Mouse (Mus musculus): Measurements from ENCODE around the gene Mab21l3.
A peak's percentile ranks its signal among the peaks of the same experiment; 100 is the strongest.
"Not testable (repeated sequence)": the region's sequence is repeated elsewhere in the genome, so short reads cannot be mapped to it uniquely, and the experiment has no call there.

The Mab21l3 gene

DNA sequence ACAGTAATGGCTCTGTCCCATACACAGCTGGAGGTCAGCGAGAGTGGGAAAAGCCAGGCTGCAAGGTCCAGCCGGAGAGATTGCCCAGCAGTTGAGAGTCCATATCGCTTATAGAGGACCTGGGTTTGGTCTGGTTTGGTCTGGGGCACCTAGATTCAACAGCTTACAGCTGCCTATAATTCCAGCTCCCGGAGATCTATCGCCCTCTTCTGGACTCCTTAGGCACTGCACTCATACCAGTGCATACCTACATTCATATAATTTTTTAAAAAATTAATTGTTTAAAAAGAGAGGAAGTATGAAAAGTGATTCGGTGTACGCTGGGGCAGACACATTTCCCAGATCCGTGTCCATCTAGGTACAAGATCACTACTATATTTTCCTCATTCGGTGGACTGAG, 9.4 kb downstream of the Mab21l3 start:
- DNase-seq (ENCODE audit: low spot score): no peak

DNA sequence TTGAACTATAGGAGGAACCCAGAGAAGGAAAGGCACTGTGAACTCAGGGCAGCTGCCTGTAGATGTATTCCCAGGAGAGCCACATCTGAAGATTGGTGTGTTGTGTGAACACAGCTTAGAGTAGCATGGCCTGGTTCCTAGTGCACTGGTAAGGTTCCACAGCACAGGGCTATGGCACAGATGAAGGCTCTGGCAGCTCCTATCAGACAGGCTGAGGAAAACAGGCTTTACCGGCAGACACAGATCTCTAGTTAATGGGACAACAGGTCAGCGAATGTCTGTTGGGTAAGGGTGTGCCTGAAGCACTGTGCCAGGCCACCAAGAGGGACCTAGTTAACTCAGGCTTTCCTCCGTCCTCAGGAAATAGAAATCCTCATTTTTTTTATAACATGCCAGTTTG, 11.8 kb downstream of the Mab21l3 start:
- no peak for DNase-seq (ENCODE audit: low spot score)

DNA sequence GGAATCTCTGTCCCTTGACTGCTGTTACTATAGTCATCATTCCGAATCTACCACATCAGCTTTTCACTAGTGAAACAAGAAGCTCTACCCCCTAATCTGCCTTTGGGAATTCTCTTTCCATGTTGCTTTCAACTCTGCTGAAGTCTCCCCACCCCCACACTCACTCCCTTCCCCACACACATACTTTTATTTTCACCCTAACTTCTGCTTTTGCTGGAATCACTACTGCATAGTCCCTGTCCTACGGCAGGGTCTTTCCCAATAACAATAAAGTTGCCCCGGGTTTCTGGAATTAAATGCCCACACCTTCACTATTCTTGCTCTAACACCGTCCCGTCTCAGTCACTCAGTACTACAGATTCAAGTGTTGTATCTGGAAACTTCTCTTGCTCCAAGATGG, 12.2 kb downstream of the Mab21l3 start:
- no peak for DNase-seq (ENCODE audit: low spot score)

DNA sequence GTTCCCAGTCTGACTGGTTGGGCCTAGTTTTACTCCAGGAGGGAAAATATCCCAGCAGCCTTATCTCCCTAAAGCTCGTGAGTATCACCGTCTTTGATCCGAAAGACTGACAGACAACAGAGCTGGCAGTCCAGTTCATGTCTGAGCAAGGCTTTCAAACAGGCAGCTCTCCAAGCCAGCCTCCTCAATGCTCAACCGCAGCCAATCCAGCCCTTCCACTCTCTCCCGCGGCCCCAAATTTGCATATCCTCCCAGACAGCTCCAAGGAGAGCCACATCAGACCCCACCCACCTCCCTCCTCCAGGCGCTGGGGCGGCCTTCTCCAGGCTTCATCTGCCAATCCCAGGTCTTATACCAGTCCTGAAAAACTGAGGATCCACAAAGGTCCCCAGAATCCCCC, 12.7 kb downstream of the Mab21l3 start:
- peak; percentile 82 for DNase-seq (ENCODE audit: low spot score)

DNA sequence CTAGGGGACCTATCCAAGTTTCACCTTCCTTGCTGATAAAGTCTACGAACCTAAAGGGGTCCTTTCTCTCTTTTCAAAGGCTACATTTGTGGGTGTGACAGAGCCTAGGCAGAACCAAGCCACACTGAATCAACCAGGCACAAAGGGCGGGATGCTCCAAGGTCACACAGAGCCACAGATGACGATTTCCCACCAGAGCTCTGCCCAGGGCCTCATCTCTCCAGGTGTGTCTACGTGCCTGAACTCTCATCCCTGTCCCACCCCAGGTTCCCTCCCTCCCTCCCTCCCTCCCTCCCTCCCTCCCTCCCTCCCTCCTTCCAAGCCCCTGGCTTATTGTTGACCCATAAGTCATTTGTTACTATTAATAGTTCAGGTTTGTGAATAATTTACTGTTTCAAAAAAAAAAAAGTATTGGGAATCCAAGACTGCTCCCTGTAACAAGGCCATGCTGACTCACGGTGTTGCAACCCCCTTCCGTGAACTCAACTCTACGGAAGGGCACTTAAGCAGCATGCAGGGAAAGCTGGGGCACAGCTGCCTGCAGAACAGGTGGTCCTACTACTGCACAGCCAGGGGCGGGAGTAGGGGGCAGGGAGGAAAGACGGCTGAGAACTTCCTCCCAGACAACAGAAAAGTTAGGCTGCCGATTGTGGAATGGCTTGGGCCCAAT, 17.4 kb downstream of the Mab21l3 start:
- no peak for DNase-seq (ENCODE audit: low spot score)

DNA sequence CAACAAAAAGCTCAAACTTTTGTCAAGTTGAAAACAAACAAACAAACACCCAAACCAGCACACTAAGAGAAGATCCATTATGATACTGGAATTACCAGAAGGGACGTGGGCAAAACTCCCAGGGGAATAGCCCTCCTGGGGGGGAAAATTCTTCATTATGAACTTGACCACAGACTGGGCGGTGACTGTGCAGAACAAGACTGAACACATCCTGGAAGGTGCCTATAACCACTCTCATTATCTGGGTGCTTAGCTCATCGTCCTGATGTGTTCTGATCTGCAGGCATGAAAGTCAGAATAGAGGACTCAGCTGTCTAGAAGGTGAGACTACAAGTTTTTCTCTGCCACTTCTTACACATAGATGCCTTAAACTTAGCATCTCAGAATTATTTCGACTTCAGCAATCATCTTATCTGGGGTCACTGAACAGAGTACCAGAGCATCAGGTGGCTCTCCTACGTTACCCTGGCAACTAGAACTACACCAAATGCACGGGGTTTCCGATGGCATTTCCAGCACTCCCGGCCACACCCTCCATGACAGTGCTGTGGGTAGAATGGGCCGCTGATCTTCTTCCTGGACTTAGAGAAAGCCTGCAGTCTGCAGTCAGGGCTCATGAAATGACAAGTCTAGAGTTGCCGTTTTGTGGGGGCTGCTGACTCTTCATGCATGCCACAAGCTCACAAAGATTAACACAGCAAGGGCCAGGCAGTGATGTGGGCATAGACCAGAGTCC, 18.7 kb downstream of the Mab21l3 start:
- DNase-seq (ENCODE audit: low spot score): no peak

DNA sequence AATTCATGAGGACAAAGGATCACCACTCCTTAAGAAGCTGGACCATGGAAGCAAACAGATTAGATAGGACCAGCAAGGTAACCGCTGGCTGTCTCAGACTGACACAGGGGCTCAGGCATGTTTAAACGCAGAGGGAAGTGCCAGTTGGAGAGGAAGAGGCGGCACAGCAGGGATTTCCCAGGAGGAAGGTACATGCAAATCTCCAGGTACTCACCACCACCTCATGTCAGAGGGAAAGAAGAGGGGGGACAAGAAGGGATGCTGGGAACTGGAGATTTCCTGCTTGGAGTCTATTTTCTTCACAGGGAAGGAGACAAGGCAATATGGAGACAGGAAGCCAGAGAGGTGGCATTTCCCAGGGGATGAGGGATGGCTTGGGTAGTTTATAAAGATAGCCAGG, 20.2 kb downstream of the Mab21l3 start:
- DNase-seq (ENCODE audit: low spot score): no peak

DNA sequence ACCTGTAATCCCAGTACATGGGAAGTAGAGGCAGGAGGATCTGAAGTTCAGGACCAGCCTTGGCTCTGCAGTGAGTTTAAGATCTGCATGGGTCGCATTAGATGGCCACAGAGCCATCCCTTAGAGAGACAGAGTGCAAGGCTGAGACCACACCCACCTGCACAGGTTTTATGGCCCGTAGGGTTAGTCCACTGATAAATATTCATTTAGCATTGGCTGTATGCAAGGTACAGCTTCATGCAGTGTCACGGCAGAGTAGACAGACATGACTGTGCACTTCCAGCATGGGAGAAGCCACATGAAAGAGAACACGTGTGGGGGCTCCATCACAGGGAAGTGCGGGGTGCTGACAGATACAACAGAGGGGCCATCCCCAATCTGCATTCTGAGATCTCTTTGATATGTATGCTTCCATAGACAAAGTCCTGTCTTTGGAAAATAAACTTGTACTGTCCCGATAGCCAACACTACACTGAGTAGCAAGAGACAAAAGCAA, 21.5 kb downstream of the Mab21l3 start:
- DNase-seq (ENCODE audit: low spot score): no peak

DNA sequence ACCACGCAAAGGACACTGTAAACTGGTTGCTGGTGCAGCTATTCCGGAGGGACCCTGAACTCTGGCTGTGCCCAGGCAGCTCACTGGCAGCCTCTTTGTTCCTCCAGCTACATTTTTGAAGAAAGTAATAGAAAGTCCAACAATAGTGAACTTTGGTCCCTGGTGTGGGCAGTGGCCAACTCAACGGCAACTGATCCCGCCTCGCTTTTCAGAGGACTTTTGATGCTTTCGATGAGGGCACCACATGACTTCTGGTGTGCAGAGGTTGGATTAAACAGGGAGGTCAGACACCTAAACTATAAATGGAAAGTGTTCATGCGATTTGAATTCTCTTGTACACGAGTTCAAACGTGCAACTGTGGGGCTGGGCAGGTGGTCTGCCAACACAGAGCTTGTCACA, 24.4 kb downstream of the Mab21l3 start:
- no peak for DNase-seq (ENCODE audit: low spot score)

DNA sequence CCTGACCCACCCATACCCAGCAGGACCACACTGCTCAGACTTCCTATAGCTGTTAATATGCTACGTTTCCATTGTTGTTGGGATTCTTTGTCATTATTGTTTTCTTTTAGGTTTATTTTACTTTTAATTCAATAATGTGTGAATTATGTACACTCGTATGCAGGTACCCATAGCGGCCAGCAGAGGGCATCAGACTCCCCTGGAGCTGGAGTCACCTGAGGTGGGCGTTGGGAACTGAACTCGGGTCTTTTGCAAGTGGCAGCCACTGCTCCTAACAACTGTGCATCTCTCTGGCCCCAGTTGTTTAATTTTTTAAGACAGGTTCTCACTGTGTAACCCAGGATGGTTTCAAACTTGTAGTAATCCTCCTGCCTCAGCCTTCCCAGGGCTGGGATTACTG, 26.7 kb downstream of the Mab21l3 start:
- DNase-seq (ENCODE audit: low spot score): no peak

DNA sequence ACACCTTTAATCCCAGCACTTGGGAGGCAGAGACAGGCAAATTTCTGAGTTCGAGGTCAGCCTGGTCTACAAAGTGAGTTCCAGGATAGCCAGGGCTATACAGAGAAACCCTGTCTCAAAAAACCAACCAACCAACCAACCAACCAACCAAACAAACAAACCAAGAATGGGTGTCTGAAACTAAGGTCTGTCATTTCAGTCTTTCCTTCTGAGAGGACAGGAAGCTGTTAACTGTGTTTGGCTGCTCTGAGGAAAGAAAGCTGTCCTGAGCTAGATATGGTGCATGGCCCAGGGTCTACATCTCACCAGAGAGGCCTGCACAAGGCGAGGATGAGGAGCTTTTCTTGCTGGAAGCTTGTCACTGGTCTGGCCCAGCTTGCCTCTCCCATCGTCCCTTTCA, 28.1 kb downstream of the Mab21l3 start:
- DNase-seq (ENCODE audit: low spot score): not testable (repeated sequence)

DNA sequence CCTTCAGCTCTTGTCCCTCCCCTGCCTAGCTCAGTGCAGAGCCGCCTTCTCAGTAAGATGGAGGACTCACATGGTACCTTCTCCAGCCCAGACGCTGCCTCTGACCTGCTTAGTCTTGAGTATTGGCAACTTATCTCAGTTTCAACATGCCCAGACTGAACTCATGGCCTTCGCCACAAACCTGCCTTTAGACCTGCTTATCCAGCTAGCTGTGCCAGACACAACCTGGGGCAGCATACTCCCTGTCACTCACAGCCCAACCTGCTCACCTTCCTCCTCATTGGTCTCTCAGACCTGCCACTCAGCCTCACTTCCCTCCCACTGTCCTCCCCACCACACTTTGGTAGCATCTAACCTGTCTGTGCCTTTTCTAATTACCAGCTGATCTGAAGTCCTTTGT, 32.8 kb downstream of the Mab21l3 start:
- no peak for DNase-seq (ENCODE audit: low spot score)

DNA sequence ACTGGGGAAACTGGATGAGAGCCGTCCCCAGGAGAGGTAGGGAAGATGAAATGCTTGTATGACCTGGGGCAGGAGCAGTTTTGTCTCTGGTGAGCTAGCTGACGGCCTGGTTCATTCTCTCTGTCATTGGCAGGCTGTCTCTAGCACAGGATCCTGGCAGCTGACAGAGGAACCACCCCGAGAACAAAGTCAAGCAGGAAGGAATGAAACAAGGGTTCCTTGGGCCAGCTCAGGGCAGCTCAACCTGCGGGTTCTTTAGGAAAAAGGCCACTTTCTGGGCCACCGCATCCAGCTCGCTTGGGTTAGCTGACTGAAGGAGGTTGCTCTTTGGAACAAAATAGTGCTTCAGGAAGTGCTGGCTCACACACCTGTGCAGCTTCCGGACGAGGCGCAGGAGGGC, 34.0 kb downstream of the Mab21l3 start:
- DNase-seq (ENCODE audit: low spot score): no peak

DNA sequence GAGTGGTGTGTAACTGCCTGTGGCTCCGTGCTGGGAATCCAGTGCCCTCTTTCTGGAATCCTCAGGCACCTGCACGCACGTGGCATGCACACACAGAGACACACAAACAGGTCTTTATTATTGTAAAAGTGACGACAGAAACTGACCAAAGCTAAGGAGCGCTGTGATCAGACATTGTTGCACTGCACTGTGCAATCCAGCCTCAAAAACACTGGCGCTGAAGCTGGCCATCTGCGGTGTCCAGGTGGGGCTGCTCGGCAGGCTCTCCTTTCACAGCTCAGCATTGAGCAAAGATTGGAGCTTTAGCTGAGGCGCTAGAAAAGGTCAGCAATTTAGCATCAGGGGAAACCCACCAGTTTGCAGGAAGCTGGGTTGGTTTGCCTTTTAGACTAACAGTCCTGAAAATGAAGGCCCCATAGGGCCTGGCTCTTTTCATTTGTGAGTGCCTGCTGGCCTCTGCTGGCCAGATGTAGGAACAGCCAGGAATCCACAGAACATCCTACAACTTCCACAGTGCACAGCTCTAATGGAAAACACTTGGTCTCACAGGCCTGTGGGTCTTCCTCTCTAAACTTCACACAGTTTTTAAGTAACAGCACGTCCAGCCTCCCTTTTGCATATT, 36.3 kb downstream of the Mab21l3 start:
- DNase-seq (ENCODE audit: low spot score): peak; percentile 75

DNA sequence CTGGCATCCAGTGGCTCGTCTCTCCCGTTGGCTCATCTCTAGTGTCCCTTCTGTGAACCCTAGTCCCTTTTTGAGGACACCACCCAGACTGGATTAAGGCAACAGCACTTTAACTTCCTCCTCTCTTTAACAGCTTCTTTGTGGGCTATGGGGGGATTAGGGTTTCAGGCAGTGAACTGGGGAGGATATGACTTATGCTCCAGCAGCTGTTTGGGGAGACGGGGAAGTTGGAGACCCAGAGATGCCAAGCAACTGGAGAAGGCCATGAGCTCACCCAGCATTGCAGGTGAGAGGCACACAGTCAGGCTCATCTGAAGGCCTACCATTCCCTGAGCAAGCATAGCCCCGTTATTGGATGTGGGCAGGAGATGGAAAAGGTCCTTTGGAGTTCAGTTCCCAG, 36.8 kb downstream of the Mab21l3 start:
- no peak for DNase-seq (ENCODE audit: low spot score)

DNA sequence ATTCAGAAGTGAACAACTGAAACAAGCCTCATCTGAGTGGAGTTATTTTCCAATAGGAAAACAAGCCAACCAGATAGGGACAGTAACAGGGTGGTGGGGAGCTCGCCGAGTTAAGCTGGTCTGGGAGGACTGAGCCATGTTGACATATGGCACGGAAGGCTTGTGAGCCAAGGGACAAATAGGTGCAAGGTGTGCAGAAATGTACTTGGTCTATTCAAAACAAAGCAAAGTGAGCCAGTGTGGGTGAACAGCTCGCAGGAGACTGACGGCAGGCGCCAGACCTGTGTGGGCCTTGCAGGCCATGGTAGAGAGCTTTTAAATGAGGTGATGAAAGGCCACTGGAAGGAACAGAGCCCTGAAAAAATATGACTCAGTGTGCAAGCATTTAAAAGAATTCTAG, 41.1 kb downstream of the Mab21l3 start:
- DNase-seq (ENCODE audit: low spot score): no peak

DNA sequence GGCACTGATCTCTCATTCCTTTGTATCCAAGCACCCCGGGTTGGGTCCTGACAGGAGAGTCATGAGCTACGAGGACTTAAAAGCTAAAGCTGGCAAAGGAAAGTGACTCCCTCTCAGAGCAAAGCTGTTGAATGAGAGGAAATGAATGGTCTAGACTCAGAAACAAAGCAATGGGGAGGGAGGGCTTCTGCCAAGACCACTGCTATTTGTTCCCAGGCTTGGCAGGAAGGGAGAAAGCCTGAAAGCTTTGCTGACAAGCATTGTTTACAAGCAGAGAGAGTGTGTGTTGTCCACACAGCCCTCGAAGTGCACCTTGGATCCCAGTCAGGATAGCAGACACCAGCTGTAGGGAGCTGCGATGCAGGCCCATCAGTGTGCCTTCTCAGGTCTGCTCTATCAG, 41.8 kb downstream of the Mab21l3 start:
- DNase-seq (ENCODE audit: low spot score): no peak

DNA sequence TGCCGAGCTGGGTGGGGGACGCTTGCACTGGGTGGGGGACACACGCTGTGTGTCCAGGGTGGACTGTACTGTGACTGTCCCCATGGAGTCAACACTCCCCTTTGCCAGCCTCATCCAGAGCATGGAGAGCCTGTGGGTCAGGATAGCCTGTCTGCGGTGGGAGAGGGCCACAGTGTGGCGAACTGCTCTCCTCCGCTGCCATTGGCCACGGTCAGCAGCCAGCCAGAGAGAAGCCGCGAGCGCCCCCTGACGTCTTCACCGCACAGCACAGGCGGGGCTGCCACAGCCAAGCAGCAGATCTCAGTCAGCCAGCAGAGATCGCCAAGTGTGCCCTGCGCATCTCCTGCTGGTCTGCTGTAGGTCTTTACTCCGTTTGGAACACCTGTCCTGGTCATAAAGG, 42.6 kb downstream of the Mab21l3 start:
- peak; percentile 95 for DNase-seq (ENCODE audit: low spot score)

DNA sequence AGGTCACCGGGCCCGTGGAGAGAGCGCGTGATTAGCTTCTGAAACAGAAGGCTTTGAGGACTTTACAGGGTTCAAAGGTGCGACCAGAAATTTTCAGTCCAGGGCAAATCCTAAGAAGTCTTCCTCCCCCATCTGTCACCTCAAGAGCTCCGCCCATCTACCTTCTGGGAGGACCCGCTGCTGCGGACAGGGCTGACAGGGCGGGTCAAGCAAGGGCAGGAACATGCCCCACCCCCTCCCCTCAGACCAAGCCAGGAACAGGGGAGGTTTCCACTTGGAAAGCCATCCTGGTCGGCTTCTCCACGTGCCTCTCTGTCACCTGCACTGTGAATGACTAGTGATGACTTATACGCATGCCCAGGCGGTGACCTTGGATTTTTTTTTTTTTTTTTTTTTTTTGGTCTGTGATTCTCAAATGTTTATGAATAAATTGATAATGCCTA, 43.2 kb downstream of the Mab21l3 start:
- DNase-seq (ENCODE audit: low spot score): no peak

DNA sequence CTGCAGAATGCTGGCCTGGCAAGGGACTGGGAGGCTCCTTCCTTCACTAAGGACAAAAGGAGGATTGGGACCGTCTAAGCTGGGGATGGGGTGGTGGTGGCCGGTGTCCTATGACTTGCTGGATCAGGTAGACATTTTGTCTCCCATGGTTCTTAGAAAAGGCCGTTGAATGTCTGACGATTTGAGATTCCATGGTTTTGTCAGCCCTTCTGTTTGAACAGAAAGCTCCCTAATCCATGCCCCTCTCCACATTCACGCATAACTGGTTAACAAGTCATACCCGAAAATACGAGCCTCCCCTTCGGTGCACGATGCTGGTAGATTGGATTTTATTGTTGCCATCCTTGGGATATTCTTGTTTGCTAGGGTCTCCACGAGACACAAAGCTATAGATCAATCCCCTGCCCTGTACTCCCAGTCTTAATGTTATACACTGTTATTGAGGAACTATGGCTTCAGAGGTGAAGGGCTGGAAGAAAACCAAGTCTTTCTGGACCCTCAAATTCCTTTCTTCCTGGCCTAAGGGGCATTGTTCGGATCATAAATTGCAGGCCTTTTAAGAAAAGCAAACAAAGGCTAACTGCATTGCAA, 43.7 kb downstream of the Mab21l3 start:
- no peak for DNase-seq (ENCODE audit: low spot score)

DNA sequence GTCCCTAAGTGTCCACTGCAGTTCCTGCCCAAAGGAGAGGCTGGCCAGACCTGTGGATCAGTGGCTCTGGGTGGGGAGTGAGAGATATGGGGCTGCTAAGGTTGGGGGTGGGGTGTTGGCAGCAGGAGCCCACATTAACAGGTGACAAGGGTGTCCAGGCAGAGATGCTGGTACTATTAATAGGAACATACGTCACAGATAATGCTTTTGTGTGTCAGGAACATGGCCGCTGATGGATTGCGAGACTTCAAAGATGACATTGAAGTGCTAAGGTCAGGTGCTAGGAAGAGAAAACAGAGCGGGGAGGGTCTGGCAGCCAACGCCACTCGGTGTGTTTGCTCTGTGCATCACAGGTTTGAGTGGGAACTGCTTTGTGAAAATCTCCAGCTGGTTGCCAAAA, 44.4 kb downstream of the Mab21l3 start:
- DNase-seq (ENCODE audit: low spot score): no peak

DNA sequence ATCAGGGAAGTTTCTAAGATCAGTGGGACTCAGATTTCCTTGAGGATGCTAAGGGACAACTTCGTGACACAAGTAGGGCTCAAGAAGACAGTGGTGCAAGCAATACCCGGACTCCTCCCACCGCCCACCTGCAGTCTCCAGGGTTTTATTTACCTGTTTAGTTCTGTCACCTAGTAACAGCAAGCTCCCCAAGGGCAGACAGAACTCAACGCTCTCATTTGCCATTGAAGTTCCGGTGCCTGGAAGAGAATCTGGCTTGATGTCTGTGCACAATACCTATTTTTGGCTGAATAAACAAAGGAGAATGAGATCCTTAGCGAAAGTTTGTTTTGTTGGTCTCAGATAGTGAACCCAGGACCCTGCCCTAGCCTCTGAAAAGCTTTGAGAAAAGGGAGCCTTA, 45.0 kb downstream of the Mab21l3 start:
- no peak for DNase-seq (ENCODE audit: low spot score)

DNA sequence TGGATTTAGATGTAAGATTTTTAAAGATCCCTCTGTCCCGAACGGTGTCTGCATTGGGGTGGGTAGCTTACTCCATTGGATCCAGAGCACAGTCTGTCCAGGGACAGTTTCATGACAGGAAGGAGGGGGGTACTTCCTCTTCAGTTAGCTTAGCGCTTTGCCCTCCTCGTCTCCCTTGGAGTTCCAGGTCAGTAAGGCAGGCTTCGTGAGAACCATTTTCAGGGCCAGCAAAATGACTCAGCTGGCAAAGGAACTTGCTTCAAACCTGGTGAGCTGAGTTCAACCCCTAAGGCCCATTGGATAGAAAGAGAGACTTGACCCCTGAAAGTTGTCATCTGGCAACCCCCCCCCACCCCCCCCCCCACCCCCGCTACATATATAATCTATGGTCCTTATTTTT, 46.0 kb downstream of the Mab21l3 start:
- no peak for DNase-seq (ENCODE audit: low spot score)

All from testis, postnatal 10 days (tissue).